Mouse (Mus musculus): Measurements from ENCODE around the gene Pip4k2a. TPM values are rescaled to one million over a fixed set of nuclear protein-coding genes. Genes with fewer than 3 reads are reported as not detected.

The Pip4k2a gene
- total and polyA plus RNA-seq, 2 experiments from 2014 or later: 8.4 to 9.3 TPM

DNA sequence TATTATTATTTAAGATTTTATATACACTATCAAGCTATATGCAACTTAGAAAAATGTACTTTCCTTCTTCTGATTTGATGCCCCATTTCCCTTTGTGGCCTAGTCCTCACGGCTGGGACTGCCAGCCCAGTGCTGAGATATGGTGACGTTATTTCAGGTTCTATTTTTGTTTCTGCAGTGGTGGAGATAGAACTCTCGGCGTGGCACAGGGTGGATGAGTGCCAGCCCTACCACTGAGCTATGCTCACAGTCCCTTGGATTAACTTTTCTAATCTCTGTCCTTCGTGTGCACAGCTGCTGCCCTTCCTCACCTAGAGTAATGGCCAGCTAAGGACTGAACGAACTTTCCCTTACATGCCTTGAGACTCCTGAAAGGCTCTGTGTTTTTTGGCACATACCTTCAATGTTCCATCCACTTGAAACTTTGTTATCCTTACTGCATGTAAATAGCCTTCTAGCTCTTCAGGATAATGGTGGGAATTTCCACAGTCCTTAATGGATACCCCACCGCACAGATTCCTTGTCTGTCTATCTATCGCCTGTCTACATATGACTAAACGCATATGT lies 164.8 kb downstream of the Pip4k2a start:
- Histone ChIP-seq H3K27ac (ENCODE audit: low read depth, low read length) (no peak overlapping the region), H3K9me3 (ENCODE audit: low read length) (no peaks in the 10 kb centered on the region), H3K27me3 (ENCODE audit: insufficient read depth, low read length) (no peaks in the 10 kb centered on the region), H3K36me3 (ENCODE audit: insufficient read depth) (no peaks in the 10 kb centered on the region), H3K9ac (no peak overlapping the region), H3K4me3 (ENCODE audit: low read depth, low read length) (no peak overlapping the region), H3K4me2 (ENCODE audit: low read depth) (no peak overlapping the region), H3K4me1 (ENCODE audit: insufficient read depth) (no peaks in the 10 kb centered on the region)
- WGBS: 87% methylated on average over 9 of the region's 9 CpGs
- DNase-seq: no peak
- TF ChIP-seq CTCF (IDR thresholded peaks at IDR 0.05; ENCODE audit: low read depth): no peak
- no peak for ATAC-seq

DNA sequence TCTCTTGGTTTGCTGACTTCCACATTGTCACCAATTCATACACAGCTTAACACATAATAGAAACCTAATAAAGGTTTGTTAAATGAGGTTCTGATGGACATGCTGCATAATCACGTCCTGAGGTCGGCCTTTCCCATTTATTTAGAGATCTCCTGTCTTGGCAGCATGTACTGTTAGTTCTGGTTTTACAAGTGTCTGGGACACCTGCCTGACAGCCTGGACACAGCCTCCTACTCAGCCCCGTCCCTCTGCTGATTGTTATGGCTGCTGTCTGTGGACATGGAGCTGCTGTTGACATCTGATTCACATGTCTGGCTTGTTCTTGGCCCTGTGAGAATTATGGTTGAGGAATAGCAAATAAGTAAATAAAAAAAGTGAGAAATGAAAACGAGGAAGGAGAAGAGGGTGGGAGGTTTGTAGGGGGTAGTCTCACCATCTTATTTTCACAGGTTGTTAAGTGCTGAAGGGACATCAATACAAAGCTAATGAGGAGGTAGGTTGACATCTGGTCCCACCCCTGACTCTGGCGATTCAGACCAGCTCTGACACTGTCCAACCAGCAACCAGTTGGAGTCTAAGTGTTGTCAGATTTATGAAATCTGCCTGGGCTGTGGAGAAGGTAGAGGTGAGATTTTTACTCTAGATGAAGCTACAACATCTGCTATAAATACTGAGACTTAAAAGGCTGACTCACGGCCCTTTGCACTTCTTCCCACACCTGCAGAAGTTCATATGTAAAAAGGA lies 166.7 kb downstream of the Pip4k2a start:
- Histone ChIP-seq H3K27ac (ENCODE audit: low read depth, low read length) (no peak overlapping the region), H3K4me3 (ENCODE audit: low read depth, low read length) (no peak overlapping the region), H3K4me2 (ENCODE audit: low read depth) (no peak overlapping the region), H3K36me3 (ENCODE audit: insufficient read depth) (no peaks in the 10 kb centered on the region), H3K27me3 (ENCODE audit: insufficient read depth, low read length) (no peaks in the 10 kb centered on the region), H3K9me3 (ENCODE audit: low read length) (no peaks in the 10 kb centered on the region), H3K9ac (no peak overlapping the region), H3K4me1 (ENCODE audit: insufficient read depth) (no peaks in the 10 kb centered on the region)
- 56% methylated on average over 6 of the region's 6 CpGs for WGBS
- DNase-seq (no peak), ATAC-seq (no peak)
- TF ChIP-seq CTCF (IDR thresholded peaks at IDR 0.05; ENCODE audit: low read depth): no peak

DNA sequence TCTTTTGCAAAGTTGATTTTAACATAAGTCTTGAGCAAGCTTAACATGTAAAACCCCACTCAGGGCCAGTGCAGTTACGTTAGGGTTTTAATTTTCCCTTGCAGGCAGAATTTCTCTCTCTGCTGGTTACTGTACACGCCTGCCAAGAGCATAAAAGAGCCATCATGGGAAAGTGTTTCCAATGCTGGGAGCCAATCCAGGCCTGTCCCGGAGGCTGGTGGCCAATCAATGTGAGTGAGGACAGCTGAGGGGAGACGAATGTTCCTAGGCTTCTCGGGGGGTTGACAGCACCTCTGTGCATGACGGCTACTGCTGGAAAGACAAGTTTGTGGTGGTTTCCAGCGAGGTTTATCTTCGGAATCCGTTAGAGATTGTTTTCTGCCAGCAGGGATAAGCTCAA lies 175.2 kb downstream of the Pip4k2a start:
- peak; percentile 89 for ATAC-seq
- H3K4me2 ChIP-seq (ENCODE audit: low read depth): no peak overlapping the region
- no peak overlapping the region for H3K4me3 ChIP-seq (ENCODE audit: low read depth, low read length)
- H3K36me3 ChIP-seq (ENCODE audit: insufficient read depth): no peaks in the 10 kb centered on the region
- H3K9ac ChIP-seq: no peak overlapping the region
- H3K27me3 ChIP-seq (ENCODE audit: insufficient read depth, low read length): no peaks in the 10 kb centered on the region
- TF ChIP-seq CTCF (IDR thresholded peaks at IDR 0.05; ENCODE audit: low read depth): no peak
- no peaks in the 10 kb centered on the region for H3K9me3 ChIP-seq (ENCODE audit: low read length)
- 27% methylated on average over 9 of the region's 9 CpGs for WGBS
- H3K4me1 ChIP-seq (ENCODE audit: insufficient read depth): no peaks in the 10 kb centered on the region
- H3K27ac ChIP-seq (ENCODE audit: low read depth, low read length): no peak overlapping the region
- DNase-seq: peak; percentile 63

DNA sequence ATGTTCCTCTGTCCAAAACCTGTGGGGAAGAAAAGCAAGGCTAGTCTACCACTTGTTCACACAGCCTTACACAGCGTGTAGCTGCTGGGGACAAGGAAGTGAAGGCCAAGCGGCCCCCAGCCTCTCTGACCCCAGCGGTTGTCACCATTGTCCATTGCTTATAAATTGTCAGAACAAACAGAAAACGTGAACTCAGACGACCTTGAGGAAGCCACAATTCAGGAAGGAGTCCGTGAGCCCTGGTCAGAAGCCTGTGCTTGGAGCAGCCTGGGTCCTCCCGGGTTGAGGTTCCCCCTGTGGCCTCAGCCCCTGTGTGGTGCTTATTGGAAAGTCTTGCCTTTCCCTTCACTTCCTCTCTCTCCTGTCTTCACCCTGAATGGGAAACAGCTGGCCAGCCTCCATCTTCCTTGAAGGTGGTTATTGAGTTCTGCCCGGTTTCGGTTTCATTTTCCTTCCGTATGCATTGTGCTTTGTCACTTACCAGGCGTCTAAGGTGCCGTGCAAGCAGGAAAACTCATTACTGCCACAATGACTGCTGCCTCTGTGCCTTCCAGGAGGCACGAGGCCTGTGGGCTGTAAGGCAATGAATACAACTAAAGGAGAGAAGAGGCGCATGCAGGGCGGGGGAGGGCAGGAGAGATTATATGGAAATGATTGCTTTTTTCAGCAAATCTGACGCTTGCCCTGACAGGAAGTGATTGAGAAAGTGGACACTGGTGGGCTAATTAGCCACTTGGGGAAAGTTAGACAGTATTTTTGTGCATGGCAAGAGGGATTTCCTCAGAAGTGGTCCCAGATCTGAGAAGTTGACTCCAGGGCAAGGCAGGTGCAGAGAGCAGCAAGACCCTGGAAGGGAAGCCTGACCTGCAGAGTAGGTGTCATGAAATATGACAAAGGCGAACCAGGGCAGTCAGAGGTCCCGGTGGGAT lies 176.2 kb downstream of the Pip4k2a start:
- Histone ChIP-seq H3K36me3 (ENCODE audit: insufficient read depth) (no peaks in the 10 kb centered on the region), H3K27ac (ENCODE audit: low read depth, low read length) (no peak overlapping the region), H3K4me2 (ENCODE audit: low read depth) (peak overlapping the region; percentile 23), H3K9me3 (ENCODE audit: low read length) (no peaks in the 10 kb centered on the region), H3K4me1 (ENCODE audit: insufficient read depth) (no peaks in the 10 kb centered on the region), H3K27me3 (ENCODE audit: insufficient read depth, low read length) (no peaks in the 10 kb centered on the region), H3K9ac (no peak overlapping the region), H3K4me3 (ENCODE audit: low read depth, low read length) (no peak overlapping the region)
- peak; percentile 25; the same call in 1 of the 2 replicates for ATAC-seq
- no peak for TF ChIP-seq CTCF (IDR thresholded peaks at IDR 0.05; ENCODE audit: low read depth)
- peak; percentile 15 for DNase-seq
- 45% methylated on average over 18 of the region's 18 CpGs for WGBS

DNA sequence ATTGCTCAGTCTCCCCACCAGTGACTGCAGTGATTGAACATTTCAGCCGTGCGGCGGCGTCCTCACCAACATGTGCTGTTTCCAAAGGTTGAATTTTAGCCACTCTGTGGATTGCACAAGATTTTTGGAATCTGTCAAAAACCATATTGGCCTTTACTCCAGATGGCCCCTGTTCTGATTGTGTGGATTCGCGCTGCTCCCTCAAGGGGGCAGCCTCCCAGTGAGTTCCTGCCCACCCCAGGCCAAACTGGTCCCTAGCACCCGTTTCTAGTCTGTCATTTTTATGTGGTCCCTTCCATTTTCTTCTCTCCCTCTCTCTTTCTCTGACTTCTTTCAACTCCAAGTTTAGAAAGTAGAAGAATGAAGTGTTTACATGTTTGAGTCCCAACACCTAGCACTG lies 178.4 kb downstream of the Pip4k2a start:
- no peak overlapping the region for H3K4me3 ChIP-seq (ENCODE audit: low read depth, low read length)
- H3K9ac ChIP-seq: no peak overlapping the region
- DNase-seq (no peak), ATAC-seq (no peak)
- no peaks in the 10 kb centered on the region for H3K27me3 ChIP-seq (ENCODE audit: insufficient read depth, low read length)
- no peaks in the 10 kb centered on the region for H3K36me3 ChIP-seq (ENCODE audit: insufficient read depth)
- no peak overlapping the region for H3K27ac ChIP-seq (ENCODE audit: low read depth, low read length)
- H3K4me1 ChIP-seq (ENCODE audit: insufficient read depth): no peaks in the 10 kb centered on the region
- H3K4me2 ChIP-seq (ENCODE audit: low read depth): no peak overlapping the region
- no peaks in the 10 kb centered on the region for H3K9me3 ChIP-seq (ENCODE audit: low read length)
- TF ChIP-seq CTCF (IDR thresholded peaks at IDR 0.05; ENCODE audit: low read depth): 0 out of 2 replicates have a peak, but pooled peaks have one; percentile 23
- 78% methylated on average over 7 of the region's 7 CpGs for WGBS

DNA sequence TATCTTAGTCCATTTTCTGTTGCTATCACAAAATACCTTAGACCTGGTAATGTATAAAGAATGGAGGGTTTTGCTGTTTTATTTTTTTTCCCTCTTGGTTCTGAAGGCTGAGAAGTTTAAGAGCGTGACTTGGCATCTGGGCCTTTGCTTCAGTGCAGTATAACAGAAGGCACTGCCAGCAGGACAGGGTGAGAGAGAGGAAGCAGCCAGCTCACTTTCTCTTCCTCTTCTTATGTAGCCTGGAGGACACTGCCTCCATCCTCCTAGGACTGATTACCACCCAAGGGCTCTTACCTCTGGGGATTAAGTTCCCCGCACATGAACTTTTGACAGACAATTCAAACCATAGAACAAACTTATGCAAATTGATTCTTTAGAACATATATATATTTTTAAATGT lies 181.9 kb downstream of the Pip4k2a start:
- H3K27ac ChIP-seq (ENCODE audit: low read depth, low read length): no peak overlapping the region
- TF ChIP-seq CTCF (IDR thresholded peaks at IDR 0.05; ENCODE audit: low read depth): no peak
- 83% methylated on average over 2 of the region's 2 CpGs for WGBS
- H3K9ac ChIP-seq: no peak overlapping the region
- H3K27me3 ChIP-seq (ENCODE audit: insufficient read depth, low read length): no peaks in the 10 kb centered on the region
- no peaks in the 10 kb centered on the region for H3K9me3 ChIP-seq (ENCODE audit: low read length)
- no peak overlapping the region for H3K4me3 ChIP-seq (ENCODE audit: low read depth, low read length)
- ATAC-seq (no peak), DNase-seq (no peak)
- H3K4me2 ChIP-seq (ENCODE audit: low read depth): no peak overlapping the region
- no peaks in the 10 kb centered on the region for H3K36me3 ChIP-seq (ENCODE audit: insufficient read depth)
- no peaks in the 10 kb centered on the region for H3K4me1 ChIP-seq (ENCODE audit: insufficient read depth)
